Mouse (Mus musculus) forebrain, embryonic 10.5 days (tissue): ENCODE results near the gene Fbxo6. TPM values are rescaled to one million over a fixed set of nuclear protein-coding genes. Genes with fewer than 3 reads are reported as not detected.

Experiments
- DNase-seq: peaks from one replicate; pipeline ENCODE4 v3.0.0-alpha.2; 2017; ENCODE audit warnings: low spot score; ENCODE audit errors: extremely low spot score
- H3K27ac ChIP-seq: fragments of 300-500 bp; sonication (generic); 2 replicates; pipeline ENCODE4 v1.5.1; 2016; ENCODE audit warnings: mild to moderate bottlenecking
- H3K27me3 ChIP-seq: fragments of 300-500 bp; sonication (generic); 2 replicates; pipeline ENCODE4 v1.6.1; 2016; ENCODE audit warnings: mild to moderate bottlenecking; ENCODE audit not compliant: poor library complexity, severe bottlenecking
- H3K36me3 ChIP-seq: fragments of 300-500 bp; sonication (generic); replicated peaks from 2 replicates; pipeline ENCODE4 v1.6.1; 2016; ENCODE audit warnings: mild to moderate bottlenecking, moderate library complexity
- H3K4me1 ChIP-seq: fragments of 300-500 bp; sonication (generic); 2 replicates; pipeline ENCODE4 v1.6.1; 2016
- H3K4me3 ChIP-seq: fragments of 300-500 bp; sonication (generic); 2 replicates; pipeline ENCODE4 v1.5.1; 2016; ENCODE audit warnings: mild to moderate bottlenecking, moderate library complexity
- H3K9me3 ChIP-seq: fragments of 300-500 bp; sonication (generic); 2 replicates; pipeline ENCODE4 v1.6.1; 2016; ENCODE audit warnings: mild to moderate bottlenecking, moderate library complexity
- WGBS: fragments of 180-500 bp; shearing (Covaris S2); methylation state at CpG from one replicate; pipeline ENCODE4 v1.1.7; 2016; 5-methylcytosine and 5-hydroxymethylcytosine counted together
- polyA plus RNA-seq: library from polyadenylated mRNA; unstranded; fragments of >200 nt; fragmentation: Nextera tagmentation; extraction: Ambion mirVana; gene quantifications from 2 replicates; pipeline ENCODE4 v1.2.1, GENCODE M21; 2016

Fbxo6 gene
- polyA plus RNA-seq, 1 experiment from 2014 or later, result 8.4 TPM

GRCm38 (mm10) chr4:148173811-148174494 lies 22.0 kb upstream of the Fbxo6 start:
- DNase-seq, result peak; percentile 40
- H3K27me3 ChIP-seq, result peaks cover 99% of the 10 kb centered on the region
- under 1% methylated on average over 30 of the region's 30 CpGs for WGBS
- H3K27ac ChIP-seq, result no peak overlapping the region
- H3K4me3 ChIP-seq, result peak overlapping the region; percentile 27
- H3K9me3 ChIP-seq, result no peaks in the 10 kb centered on the region
- peaks cover 37% of the 10 kb centered on the region for H3K4me1 ChIP-seq
- H3K36me3 ChIP-seq, result no peaks in the 10 kb centered on the region

- Histone ChIP-seq H3K4me1 (peaks cover 46% of the 10 kb centered on the region), H3K4me3 (no peak overlapping the region), H3K36me3 (no peaks in the 10 kb centered on the region), H3K9me3 (no peaks in the 10 kb centered on the region), H3K27ac (no peak overlapping the region), H3K27me3 (peaks cover 98% of the 10 kb centered on the region)
- DNase-seq, result no peak
- WGBS, result 9% methylated on average over 3 of the region's 3 CpGs
These were observed 19.3 kb upstream of the Fbxo6 start for GRCm38 (mm10) chr4:148171261-148171660.

- DNase-seq, result peak; percentile 76
- Histone ChIP-seq H3K36me3 (no peaks in the 10 kb centered on the region), H3K27me3 (peaks cover 98% of the 10 kb centered on the region), H3K4me3 (no peak overlapping the region), H3K9me3 (no peaks in the 10 kb centered on the region), H3K27ac (no peak overlapping the region), H3K4me1 (peaks cover 48% of the 10 kb centered on the region)
- 0% methylated on average over 2 of the region's 2 CpGs for WGBS
These were observed 18.9 kb upstream of the Fbxo6 start for GRCm38 (mm10) chr4:148170842-148171241.

GRCm38 (mm10) chr4:148169586-148169985 lies 17.6 kb upstream of the Fbxo6 start:
- no peaks in the 10 kb centered on the region for H3K36me3 ChIP-seq
- no peak overlapping the region for H3K4me3 ChIP-seq
- H3K4me1 ChIP-seq, result peaks cover 57% of the 10 kb centered on the region
- WGBS, result 23% methylated on average over 15 of the region's 15 CpGs
- no peak for DNase-seq
- H3K27me3 ChIP-seq, result peaks cover 98% of the 10 kb centered on the region
- H3K9me3 ChIP-seq, result no peaks in the 10 kb centered on the region
- H3K27ac ChIP-seq, result no peak overlapping the region

- Histone ChIP-seq H3K27me3 (peaks cover 98% of the 10 kb centered on the region), H3K4me1 (peaks cover 59% of the 10 kb centered on the region)
- WGBS, result 28% methylated on average over 7 of the region's 7 CpGs
These were observed 16.3 kb upstream of the Fbxo6 start for GRCm38 (mm10) chr4:148168287-148168686.

GRCm38 (mm10) chr4:148166986-148167385 lies 15.0 kb upstream of the Fbxo6 start:
- H3K4me3 ChIP-seq, result peak overlapping the region; percentile 28
- H3K27ac ChIP-seq, result no peak overlapping the region
- WGBS, result 22% methylated on average over 4 of the region's 4 CpGs
- peaks cover 98% of the 10 kb centered on the region for H3K27me3 ChIP-seq
- peak; percentile 69 for DNase-seq
- peaks cover 55% of the 10 kb centered on the region for H3K4me1 ChIP-seq
- H3K36me3 ChIP-seq, result no peaks in the 10 kb centered on the region
- H3K9me3 ChIP-seq, result no peaks in the 10 kb centered on the region

More at GRCm38 (mm10) chr4:148168287-148168686, 16.3 kb upstream of the Fbxo6 start:
- no peaks in the 10 kb centered on the region for H3K36me3 ChIP-seq
- H3K4me3 ChIP-seq, result no peak overlapping the region
- DNase-seq, result peak; percentile 71
- no peaks in the 10 kb centered on the region for H3K9me3 ChIP-seq
- no peak overlapping the region for H3K27ac ChIP-seq

GRCm38 (mm10) chr4:148166431-148166830 lies 14.5 kb upstream of the Fbxo6 start:
- H3K27ac ChIP-seq, result 0 out of 2 replicates have a peak overlapping the region, but pooled peaks have one; percentile 25
- no peaks in the 10 kb centered on the region for H3K9me3 ChIP-seq
- 4% methylated on average over 10 of the region's 10 CpGs for WGBS
- H3K36me3 ChIP-seq, result no peaks in the 10 kb centered on the region
- peaks cover 98% of the 10 kb centered on the region for H3K27me3 ChIP-seq
- peak overlapping the region; percentile 28 for H3K4me3 ChIP-seq
- DNase-seq, result peak; percentile 34
- H3K4me1 ChIP-seq, result peaks cover 54% of the 10 kb centered on the region

- WGBS, result 3% methylated on average over 17 of the region's 17 CpGs
These were observed 13.6 kb upstream of the Fbxo6 start for GRCm38 (mm10) chr4:148165551-148165950.

GRCm38 (mm10) chr4:148164461-148164860 lies 12.5 kb upstream of the Fbxo6 start:
- peaks cover 95% of the 10 kb centered on the region for H3K27me3 ChIP-seq
- no peaks in the 10 kb centered on the region for H3K36me3 ChIP-seq
- H3K27ac ChIP-seq, result no peak overlapping the region
- no peaks in the 10 kb centered on the region for H3K9me3 ChIP-seq
- no peak for DNase-seq
- H3K4me3 ChIP-seq, result peak overlapping the region; percentile 44
- WGBS, result under 1% methylated on average over 16 of the region's 16 CpGs
- H3K4me1 ChIP-seq, result peaks cover 63% of the 10 kb centered on the region

More at GRCm38 (mm10) chr4:148165551-148165950, 13.6 kb upstream of the Fbxo6 start:
- Histone ChIP-seq H3K9me3 (no peaks in the 10 kb centered on the region), H3K27ac (no peak overlapping the region), H3K4me3 (peak overlapping the region; percentile 28; the same call in 1 of the 2 replicates), H3K27me3 (peaks cover 98% of the 10 kb centered on the region), H3K4me1 (peaks cover 58% of the 10 kb centered on the region), H3K36me3 (no peaks in the 10 kb centered on the region)
- no peak for DNase-seq

GRCm38 (mm10) chr4:148164002-148164439 lies 12.1 kb upstream of the Fbxo6 start:
- peaks cover 66% of the 10 kb centered on the region for H3K4me1 ChIP-seq
- no peaks in the 10 kb centered on the region for H3K9me3 ChIP-seq
- H3K27ac ChIP-seq, result 0 out of 2 replicates have a peak overlapping the region, but pooled peaks have one; percentile 44
- 1% methylated on average over 29 of the region's 29 CpGs for WGBS
- no peaks in the 10 kb centered on the region for H3K36me3 ChIP-seq
- peak overlapping the region; percentile 44 for H3K4me3 ChIP-seq
- DNase-seq, result peak; percentile 76
- peaks cover 91% of the 10 kb centered on the region for H3K27me3 ChIP-seq

GRCm38 (mm10) chr4:148160436-148161390 lies 8.8 kb upstream of the Fbxo6 start, which contains the start of the genes Fbxo44 and Fbxo2:
Gene Fbxo44, minus strand, starts transcription at chr4:148160482.
Gene Fbxo2, plus strand, starts transcription at chr4:148160621.
- Histone ChIP-seq H3K4me1 (peaks cover 63% of the 10 kb centered on the region), H3K4me3 (peak within 1 kb of the TSS; percentile 80), H3K27ac (peak within 1 kb of the TSS; percentile 93), H3K36me3 (peaks cover 26% of the 10 kb centered on the region), H3K27me3 (peaks cover 72% of the 10 kb centered on the region), H3K9me3 (no peaks in the 10 kb centered on the region)
- no peak for DNase-seq
- WGBS, result 1% methylated on average over 43 of the region's 43 CpGs

- H3K27ac ChIP-seq, result peak overlapping the region; percentile 93
- peaks cover 62% of the 10 kb centered on the region for H3K27me3 ChIP-seq
- peak overlapping the region; percentile 80 for H3K4me3 ChIP-seq
- peak; percentile 98 for DNase-seq
- under 1% methylated on average over 54 of the region's 55 CpGs for WGBS
- peaks cover 55% of the 10 kb centered on the region for H3K4me1 ChIP-seq
- no peaks in the 10 kb centered on the region for H3K9me3 ChIP-seq
- H3K36me3 ChIP-seq, result peaks cover 35% of the 10 kb centered on the region
These were observed 7.8 kb upstream of the Fbxo6 start for GRCm38 (mm10) chr4:148159544-148160435.
